Mouse (Mus musculus): Measurements from ENCODE around the gene Gm10842.
A peak's percentile ranks its signal among the peaks of the same experiment; 100 is the strongest.
"Not testable (repeated sequence)": the region's sequence is repeated elsewhere in the genome, so short reads cannot be mapped to it uniquely, and the experiment has no call there.

The Gm10842 gene

DNA sequence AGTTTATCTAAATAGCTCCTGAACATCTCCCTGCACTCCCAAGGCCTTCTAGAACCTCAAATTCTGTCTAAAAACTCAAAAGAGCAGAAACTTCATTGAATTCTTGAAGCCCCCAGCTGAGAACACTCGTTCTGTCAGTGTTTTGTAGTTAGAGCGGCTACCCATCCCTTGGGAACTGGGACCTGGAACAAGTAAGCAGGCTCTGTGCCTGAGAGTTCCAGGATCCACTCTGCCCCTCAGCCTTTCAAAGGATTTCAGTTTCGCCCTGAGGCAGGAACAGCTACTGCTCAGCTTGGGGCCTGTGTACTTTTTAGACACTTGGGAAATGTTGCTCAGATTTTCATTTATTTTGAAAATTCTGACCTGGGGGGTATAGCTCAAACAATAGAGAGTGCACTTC lies at the start of gene Gm10842:
TSS of gene Gm10842 (plus strand) at position 301 of the 400 bp plus-strand sequence.
- DNase-seq (ENCODE audit: low read depth, low spot score) = no peak

- DNase-seq (ENCODE audit: low read depth, low spot score) = not testable (repeated sequence)
These were observed 34.2 kb upstream of the Gm10842 start for GRCm38 (mm10) chr11:105112448-105112847.

GRCm38 (mm10) chr11:105117814-105118213 lies 28.9 kb upstream of the Gm10842 start:
- no peak for DNase-seq (ENCODE audit: low read depth, low spot score)

- DNase-seq (ENCODE audit: low read depth, low spot score) = no peak
These were observed 26.1 kb upstream of the Gm10842 start for GRCm38 (mm10) chr11:105120551-105121061.

GRCm38 (mm10) chr11:105121792-105122191 lies 24.9 kb upstream of the Gm10842 start:
- DNase-seq (ENCODE audit: low read depth, low spot score) = not testable (repeated sequence)

GRCm38 (mm10) chr11:105123986-105124385 lies 22.7 kb upstream of the Gm10842 start:
- DNase-seq (ENCODE audit: low read depth, low spot score) = peak; percentile 52

DNA sequence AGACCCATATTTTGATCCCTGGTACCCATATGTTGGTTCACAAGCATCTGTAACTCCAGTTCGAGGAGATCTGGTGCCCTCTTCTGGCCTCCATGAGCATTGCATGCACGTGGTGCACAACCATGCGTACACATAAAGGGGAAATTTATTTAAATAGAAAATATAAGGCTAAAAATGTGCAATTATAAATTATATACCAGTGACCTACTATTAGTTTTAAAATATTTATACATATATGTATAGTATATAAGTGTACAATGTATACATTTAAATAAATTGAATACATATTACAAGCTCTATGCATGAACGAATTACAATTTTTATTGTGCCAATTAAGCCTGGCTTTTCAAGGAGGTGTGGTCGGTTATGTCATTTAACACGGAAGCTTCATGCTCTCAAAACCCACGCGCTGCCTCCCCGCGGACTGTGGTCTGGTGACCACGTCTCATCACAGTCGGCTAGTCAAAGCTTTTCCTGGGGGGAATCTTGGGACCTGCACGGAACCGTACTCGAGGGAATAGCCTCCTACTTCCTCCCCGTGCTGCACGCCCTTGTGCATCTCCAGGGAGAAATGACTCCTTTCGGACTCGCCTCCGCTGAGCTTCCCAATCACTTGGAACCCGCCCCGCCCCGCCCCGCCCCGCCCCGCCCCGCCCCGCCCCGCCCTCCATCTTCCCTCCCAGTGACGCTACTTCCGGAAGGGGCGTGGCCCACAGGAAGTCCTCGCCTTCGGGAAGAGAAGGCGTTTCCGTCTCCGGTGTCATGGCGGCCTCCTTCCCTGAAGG lies 20.8 kb upstream of the Gm10842 start, which contains the start of gene Mettl2:
TSS of gene Mettl2 (plus strand) at position 691 of the 785 bp plus-strand sequence.
- DNase-seq (ENCODE audit: low read depth, low spot score) = peak; percentile 86

- no peak for DNase-seq (ENCODE audit: low read depth, low spot score)
These were observed 20.1 kb upstream of the Gm10842 start for GRCm38 (mm10) chr11:105126520-105127029.

GRCm38 (mm10) chr11:105135692-105136091 lies 11.0 kb upstream of the Gm10842 start:
- DNase-seq (ENCODE audit: low read depth, low spot score) = no peak

- DNase-seq (ENCODE audit: low read depth, low spot score) = not testable (repeated sequence)
These were observed 9.4 kb upstream of the Gm10842 start for GRCm38 (mm10) chr11:105137255-105137654.

GRCm38 (mm10) chr11:105140512-105140911 lies 6.2 kb upstream of the Gm10842 start:
- DNase-seq (ENCODE audit: low read depth, low spot score) = not testable (repeated sequence)

GRCm38 (mm10) chr11:105141115-105141514 lies 5.6 kb upstream of the Gm10842 start:
- no peak for DNase-seq (ENCODE audit: low read depth, low spot score)

DNA sequence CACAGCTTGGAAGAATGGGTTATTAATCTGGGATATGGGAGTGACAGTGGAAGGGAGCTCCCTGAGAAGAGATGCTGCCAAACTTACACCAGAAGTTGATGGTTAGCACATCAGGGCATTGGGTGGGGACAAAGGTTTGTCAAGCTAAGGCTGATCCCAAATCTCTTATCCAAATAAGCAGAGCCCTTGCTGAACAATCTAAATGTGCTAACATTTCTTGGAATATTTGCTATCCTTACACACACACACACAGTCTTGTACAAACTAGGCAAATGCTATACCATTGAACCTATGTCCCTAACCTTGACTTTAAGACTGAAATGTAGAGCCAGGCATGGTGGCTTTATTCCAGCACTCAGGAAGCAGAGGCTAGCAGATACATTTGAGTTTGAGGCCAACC lies 3.1 kb upstream of the Gm10842 start:
- DNase-seq (ENCODE audit: low read depth, low spot score) = no peak

GRCm38 (mm10) chr11:105144084-105144483 lies 2.6 kb upstream of the Gm10842 start:
- no peak for DNase-seq (ENCODE audit: low read depth, low spot score)

DNA sequence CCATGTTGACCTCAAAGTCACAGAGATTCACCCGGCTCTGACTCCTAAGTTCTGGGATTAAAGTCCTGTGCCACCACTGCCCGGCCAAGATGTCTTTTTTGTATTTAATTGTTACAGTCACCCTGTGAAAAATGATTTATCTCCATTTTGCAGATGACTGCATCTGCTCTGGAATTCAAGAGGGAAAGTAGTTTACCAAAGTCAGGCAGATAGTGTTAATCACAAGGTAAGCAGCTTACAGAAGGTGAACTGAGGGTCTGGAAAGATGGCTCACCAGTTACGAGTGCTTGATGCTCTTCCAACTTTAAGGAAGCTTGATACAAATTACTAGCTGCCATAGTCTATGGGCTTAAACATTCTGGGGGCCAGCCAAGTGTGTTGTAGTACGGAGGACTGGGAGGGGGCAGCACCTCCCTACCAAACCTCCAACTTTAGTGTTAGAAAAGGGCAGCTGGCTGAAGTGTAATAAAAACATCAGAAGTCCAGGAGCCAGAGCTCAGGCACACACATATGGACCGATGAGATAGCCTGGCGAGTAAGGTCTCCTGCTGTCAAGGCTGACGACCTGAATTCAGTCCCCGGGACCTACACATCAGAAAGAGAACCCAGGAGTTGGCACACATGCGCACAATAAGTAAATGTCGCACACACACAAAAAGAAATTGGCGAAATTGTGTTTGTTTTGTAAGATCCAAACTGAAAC lies 2.0 kb upstream of the Gm10842 start:
- no peak for DNase-seq (ENCODE audit: low read depth, low spot score)

DNA sequence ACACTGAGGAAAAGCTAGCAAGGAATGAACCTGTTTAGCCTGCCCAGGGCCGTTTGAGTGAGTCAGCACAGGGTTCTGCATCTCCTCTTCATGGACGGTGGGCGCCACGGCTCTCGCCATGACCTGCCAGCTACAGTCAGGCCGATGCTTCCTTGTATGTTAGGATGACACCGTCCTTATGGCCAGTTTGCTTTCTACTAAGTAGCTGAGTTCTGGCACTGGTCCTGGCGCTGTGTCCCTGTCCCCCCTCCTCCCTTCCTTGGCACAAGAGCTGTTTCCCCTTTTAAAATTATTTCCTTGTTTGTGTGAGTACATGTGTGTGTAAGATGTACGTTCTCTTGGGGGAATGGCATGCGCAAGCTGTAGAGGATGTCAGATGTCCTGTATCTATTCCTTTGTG lies 1.5 kb upstream of the Gm10842 start:
- no peak for DNase-seq (ENCODE audit: low read depth, low spot score)

- DNase-seq (ENCODE audit: low read depth, low spot score) = no peak
These were observed 2.7 kb downstream of the Gm10842 start for GRCm38 (mm10) chr11:105149353-105149752.

- peak; percentile 26 for DNase-seq (ENCODE audit: low read depth, low spot score)
These were observed 3.1 kb downstream of the Gm10842 start for GRCm38 (mm10) chr11:105149766-105150165.

GRCm38 (mm10) chr11:105150691-105151090 lies 4.0 kb downstream of the Gm10842 start:
- DNase-seq (ENCODE audit: low read depth, low spot score) = no peak

GRCm38 (mm10) chr11:105151226-105152016 lies 4.7 kb downstream of the Gm10842 start:
- DNase-seq (ENCODE audit: low read depth, low spot score) = peak; percentile 37

DNA sequence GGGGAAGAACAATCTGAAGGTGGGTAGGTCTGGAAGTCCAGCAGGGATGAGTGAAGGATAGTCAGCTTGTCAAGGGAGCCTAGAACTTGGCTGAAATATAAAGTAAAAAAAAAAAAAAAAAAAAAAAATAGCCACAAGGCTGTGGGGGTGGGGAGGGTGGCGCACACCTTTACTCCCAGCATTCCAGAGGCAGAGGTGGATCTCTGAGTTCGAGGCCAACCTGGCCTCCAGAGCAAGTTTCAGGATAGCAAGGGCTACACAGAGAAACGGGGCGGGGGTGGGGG lies 5.3 kb downstream of the Gm10842 start:
- no peak for DNase-seq (ENCODE audit: low read depth, low spot score)

All from CD4-positive helper T cell, adult 2 months (primary cell).